Mouse (Mus musculus) gonadal fat pad, adult 2 months (tissue): ENCODE measurements around the gene Cxcl9. TPM values are rescaled to one million over a fixed set of nuclear protein-coding genes. Genes with fewer than 3 reads are reported as not detected.
"Not testable (repeated sequence)": the region's sequence is repeated elsewhere in the genome, so short reads cannot be mapped to it uniquely, and the experiment has no call there.

ENCODE experiments used
- DNase-seq: peaks from one replicate; pipeline ENCODE4 v3.0.0-alpha.2; 2012; ENCODE audit warnings: low read depth
- polyA plus RNA-seq: library from polyadenylated mRNA; depleted of rRNA; stranded (reverse); fragments of >200 nt; gene quantifications from 2 replicates; pipeline ENCODE4 v1.2.3, GENCODE M21; 2012; rRNA removed

Cxcl9 gene
- 25.1 and 33.4 TPM in 2 replicates for polyA plus RNA-seq

GRCm38 (mm10) chr5:92327929-92328328 lies at the start of gene Cxcl9:
Gene Cxcl9 (minus strand): TSS chr5:92328079.
- no peak for DNase-seq

- DNase-seq, result no peak
Measured at GRCm38 (mm10) chr5:92376795-92377405, 49.0 kb upstream of the Cxcl9 start.

- DNase-seq, result no peak
Measured at GRCm38 (mm10) chr5:92375368-92375767, 47.5 kb upstream of the Cxcl9 start.

GRCm38 (mm10) chr5:92374721-92375142 lies 46.9 kb upstream of the Cxcl9 start:
- DNase-seq, result no peak

- no peak for DNase-seq
Measured at GRCm38 (mm10) chr5:92372605-92373004, 44.7 kb upstream of the Cxcl9 start.

GRCm38 (mm10) chr5:92371361-92371976 lies 43.6 kb upstream of the Cxcl9 start:
- DNase-seq, result no peak

GRCm38 (mm10) chr5:92370891-92371290 lies 43.0 kb upstream of the Cxcl9 start:
- no peak for DNase-seq

- DNase-seq, result no peak
Measured at GRCm38 (mm10) chr5:92370392-92370791, 42.5 kb upstream of the Cxcl9 start.

- DNase-seq, result no peak
Measured at GRCm38 (mm10) chr5:92369151-92369994, 41.5 kb upstream of the Cxcl9 start.

GRCm38 (mm10) chr5:92368392-92368791 lies 40.5 kb upstream of the Cxcl9 start:
- no peak for DNase-seq

GRCm38 (mm10) chr5:92366565-92366964 lies 38.7 kb upstream of the Cxcl9 start:
- DNase-seq, result no peak

GRCm38 (mm10) chr5:92365146-92365705 lies 37.3 kb upstream of the Cxcl9 start:
- no peak for DNase-seq

- no peak for DNase-seq
Measured at GRCm38 (mm10) chr5:92364011-92364410, 36.1 kb upstream of the Cxcl9 start.

GRCm38 (mm10) chr5:92363179-92363578 lies 35.3 kb upstream of the Cxcl9 start:
- DNase-seq, result no peak

- no peak for DNase-seq
Measured at GRCm38 (mm10) chr5:92358767-92359455, 31.0 kb upstream of the Cxcl9 start.

- DNase-seq, result no peak
Measured at GRCm38 (mm10) chr5:92358033-92358432, 30.2 kb upstream of the Cxcl9 start.

GRCm38 (mm10) chr5:92353517-92353916 lies 25.6 kb upstream of the Cxcl9 start:
- no peak for DNase-seq

- not testable (repeated sequence) for DNase-seq
Measured at GRCm38 (mm10) chr5:92352716-92353115, 24.8 kb upstream of the Cxcl9 start.

- no peak for DNase-seq
Measured at GRCm38 (mm10) chr5:92349731-92350130, 21.9 kb upstream of the Cxcl9 start.

- DNase-seq, result no peak
Measured at GRCm38 (mm10) chr5:92348794-92349413, 21.0 kb upstream of the Cxcl9 start, which contains the start of gene Cxcl10. Gene Cxcl10 (minus strand): TSS chr5:92348889.

- no peak for DNase-seq
Measured at GRCm38 (mm10) chr5:92345006-92345405, 17.1 kb upstream of the Cxcl9 start.
